Mouse (Mus musculus) ES-E14 (cell line): Measurements from ENCODE around the gene Rcan3. TPM values are rescaled to one million over a fixed set of nuclear protein-coding genes. Genes with fewer than 3 reads are reported as not detected.

Experiments
- DNase-seq: peaks from one replicate; pipeline ENCODE4 v3.0.0-alpha.2; 2013; ENCODE audit warnings: low read depth, low spot score
- H3K27ac ChIP-seq: 2 replicates; pipeline ENCODE4 v1.5.1; 2012; ENCODE audit warnings: low read depth, mild to moderate bottlenecking, low read length, moderate library complexity, mixed read lengths; ENCODE audit not compliant: poor library complexity, insufficient read depth, severe bottlenecking
- H3K36me3 ChIP-seq: 2 replicates; pipeline ENCODE4 v1.6.1; 2012; ENCODE audit warnings: mild to moderate bottlenecking, low read length, moderate library complexity, mixed read lengths; ENCODE audit not compliant: control insufficient read depth, poor library complexity, insufficient read depth, severe bottlenecking
- H3K4me1 ChIP-seq, 2 experiments: fragments of 150-350 bp in 1 of 2; sonication (generic) in 1 of 2; 2 replicates each; pipeline ENCODE4 v1.6.1; 2012; ENCODE audit warnings: low read length in 2 of 2, mild to moderate bottlenecking in 1 of 2, mixed read lengths in 1 of 2; ENCODE audit not compliant: control insufficient read depth in 2 of 2, insufficient read depth in 2 of 2, poor library complexity in 1 of 2
- H3K4me3 ChIP-seq, 2 experiments: fragments of 150-350 bp in 1 of 2; sonication (generic) in 1 of 2; 2 replicates each; pipeline ENCODE4 v1.5.1; 2012; ENCODE audit warnings: low read length in 2 of 2, low read depth in 1 of 2, mild to moderate bottlenecking in 1 of 2, mixed read lengths in 1 of 2; ENCODE audit not compliant: insufficient read depth in 1 of 2, poor library complexity in 1 of 2, severe bottlenecking in 1 of 2
- H3K9ac ChIP-seq: 2 replicates; pipeline ENCODE4 v1.6.1; 2012; ENCODE audit warnings: low read depth, mild to moderate bottlenecking, low read length, mixed read lengths; ENCODE audit not compliant: poor library complexity, insufficient read depth, severe bottlenecking
- H3K9me3 ChIP-seq: fragments of 150-350 bp; sonication (generic); 2 replicates; pipeline ENCODE4 v1.6.1; 2012; ENCODE audit warnings: low read depth, mild to moderate bottlenecking, low read length; ENCODE audit not compliant: control insufficient read depth, insufficient read depth
- CHD2 ChIP-seq: IDR thresholded peaks from 2 replicates; pipeline ENCODE4 v1.6.1; 2014; ENCODE audit warnings: mild to moderate bottlenecking, low read depth, low read length, inconsistent platforms
- HCFC1 ChIP-seq: IDR thresholded peaks from 2 replicates; pipeline ENCODE4 v1.6.1; 2012; ENCODE audit warnings: low read length, inconsistent platforms, borderline replicate concordance; ENCODE audit not compliant: insufficient read depth
- MAFK ChIP-seq: IDR thresholded peaks from 2 replicates; pipeline ENCODE4 v1.6.1; 2014; ENCODE audit warnings: mild to moderate bottlenecking, low read depth, low read length, inconsistent platforms; ENCODE audit not compliant: insufficient read depth
- ZC3H11A ChIP-seq: IDR thresholded peaks from 2 replicates; pipeline ENCODE4 v1.6.1; 2012; ENCODE audit warnings: low read depth, mild to moderate bottlenecking, inconsistent platforms, low read length, borderline replicate concordance
- ZNF384 ChIP-seq: IDR thresholded peaks from 2 replicates; pipeline ENCODE4 v1.6.1; 2012; ENCODE audit warnings: low read depth, low read length, inconsistent platforms
- in situ Hi-C, 2 experiments: fragments of 600-800 bp; cut with MboI; formaldehyde crosslinking; loops; one replicate each; pipeline ENCODE4 v1.15.1; 2025; ENCODE audit warnings: low sequenced_read_pairs in 2 of 2, inconsistent platforms in 1 of 2; ENCODE audit not compliant: unreplicated experiment in 2 of 2
- total RNA-seq: library from RNA; depleted of rRNA; stranded (reverse); fragments of 300-350 nt; gene quantifications from 2 replicates; pipeline ENCODE4 v1.2.3, GENCODE M21; 2012

The Rcan3 gene
- total RNA-seq, 1 experiment: 11.2 TPM

- Histone ChIP-seq H3K36me3 (peaks cover 11% of the 10 kb centered on the region; the same call in 1 of the 2 replicates), H3K9me3 (no peaks in the 10 kb centered on the region), H3K27ac (no peak overlapping the region), H3K9ac (no peak overlapping the region), H3K4me1 (peaks cover 0 to 11% of the 10 kb centered on the region in 2 experiments; a peak in 3 of 4 replicates), H3K4me3 (no peak overlapping the region)
- no peak for TF ChIP-seq CHD2
- no peak for TF ChIP-seq ZNF384
- TF ChIP-seq ZC3H11A: no peak
- no peak for TF ChIP-seq HCFC1
- TF ChIP-seq MAFK: no peak
- DNase-seq: no peak
- in situ Hi-C loops: no loop called here
These were observed 22.0 kb downstream of the Rcan3 start for GRCm38 (mm10) chr4:135411633-135412032.

- no peak overlapping the region for H3K27ac ChIP-seq
- no peak overlapping the region for H3K9ac ChIP-seq
- in situ Hi-C loops: no loop called here
- no peaks in the 10 kb centered on the region for H3K36me3 ChIP-seq
- H3K4me1 ChIP-seq: peaks cover 2% of the 10 kb centered on the region in 2 experiments; a peak in 1 of 4 replicates
- no peak for DNase-seq
- H3K9me3 ChIP-seq: no peaks in the 10 kb centered on the region
- TF ChIP-seq ZNF384 (no peak), ZC3H11A (no peak), HCFC1 (no peak), MAFK (no peak)
- H3K4me3 ChIP-seq: no peak overlapping the region
These were observed 27.5 kb downstream of the Rcan3 start for GRCm38 (mm10) chr4:135406180-135406579.

GRCm38 (mm10) chr4:135404916-135405315 is 28.7 kb downstream of the Rcan3 start:
- Histone ChIP-seq H3K4me3 (no peak overlapping the region), H3K27ac (no peak overlapping the region), H3K9ac (no peak overlapping the region), H3K9me3 (no peaks in the 10 kb centered on the region), H3K4me1 (peaks cover 2% of the 10 kb centered on the region in 2 experiments; a peak in 1 of 4 replicates), H3K36me3 (no peaks in the 10 kb centered on the region)
- no peak for DNase-seq
- TF ChIP-seq ZC3H11A: no peak
- no peak for TF ChIP-seq HCFC1
- no peak for TF ChIP-seq MAFK
- no peak for TF ChIP-seq CHD2
- no peak for TF ChIP-seq ZNF384
- in situ Hi-C loops: no loop called here

GRCm38 (mm10) chr4:135404048-135404447 is 29.6 kb downstream of the Rcan3 start:
- no peak overlapping the region for H3K27ac ChIP-seq
- no peaks in the 10 kb centered on the region for H3K9me3 ChIP-seq
- DNase-seq: no peak
- TF ChIP-seq MAFK: no peak
- no peak for TF ChIP-seq ZC3H11A
- no peak for TF ChIP-seq HCFC1
- TF ChIP-seq ZNF384: no peak
- no peak for TF ChIP-seq CHD2
- peaks cover 2% of the 10 kb centered on the region in 2 experiments; a peak in 1 of 4 replicates for H3K4me1 ChIP-seq
- no peak overlapping the region for H3K9ac ChIP-seq
- no peak overlapping the region for H3K4me3 ChIP-seq
- in situ Hi-C loops: no loop called here
- no peaks in the 10 kb centered on the region for H3K36me3 ChIP-seq

GRCm38 (mm10) chr4:135401881-135402280 is 31.8 kb downstream of the Rcan3 start:
- in situ Hi-C loops: no loop called here
- no peak overlapping the region for H3K9ac ChIP-seq
- no peaks in the 10 kb centered on the region for H3K9me3 ChIP-seq
- no peak for DNase-seq
- no peak overlapping the region for H3K27ac ChIP-seq
- no peak overlapping the region for H3K4me3 ChIP-seq
- H3K36me3 ChIP-seq: no peaks in the 10 kb centered on the region
- TF ChIP-seq CHD2 (no peak), ZC3H11A (no peak), ZNF384 (no peak), HCFC1 (no peak), MAFK (no peak)
- peaks cover 2% of the 10 kb centered on the region in 2 experiments; a peak in 1 of 4 replicates for H3K4me1 ChIP-seq
